Comparison of ENCODE assay signal across 8 mouse cellular contexts in genomic region chr3:34081929-34082328, GRCm38 (mm10). TPM values are rescaled to one million over a fixed set of nuclear protein-coding genes. Genes with fewer than 3 reads are reported as not detected.
DNase-seq lines count a peak whose midpoint lies in the region; ATAC-seq and TF ChIP-seq lines count a peak whose summit lies in the region.

No protein-coding gene starts in this region.

- no peak overlapping the region for H3K27ac ChIP-seq in heart, embryonic 11.5 days (ENCODE audit: low read depth, low read length)
- H3K27ac ChIP-seq in heart, postnatal 0 days (ENCODE audit: low read depth), result 0 out of 2 replicates have a peak overlapping the region, but pooled peaks have one; percentile 69
- no peak overlapping the region for H3K27ac ChIP-seq in liver, embryonic 16.5 days (ENCODE audit: low read length)

- peaks cover 4% of the 10 kb centered on the region; the same call in 1 of the 2 replicates for H3K36me3 ChIP-seq in heart, embryonic 11.5 days (ENCODE audit: control insufficient read depth, insufficient read depth, low read length)
- peaks cover 34% of the 10 kb centered on the region for H3K36me3 ChIP-seq in G1E (replicated peaks)
- H3K36me3 ChIP-seq in heart, postnatal 0 days (replicated peaks; ENCODE audit: control insufficient read depth, insufficient read depth, low read length), result peaks cover 7% of the 10 kb centered on the region
- no peaks in the 10 kb centered on the region; the same call in 1 of the 2 replicates for H3K36me3 ChIP-seq in liver, embryonic 16.5 days (ENCODE audit: control insufficient read depth, insufficient read depth)

- DNase-seq in heart, postnatal 25 days (ENCODE audit: low spot score), result no peak
- no peak for DNase-seq in G1E (ENCODE audit: low spot score)
- no peak for DNase-seq in heart, postnatal 0 days (ENCODE audit: low spot score)
- DNase-seq in thymus, postnatal 10 days (ENCODE audit: low spot score in 2 of 2), result no peak
- DNase-seq in adrenal gland, postnatal 10 days, result no peak
- DNase-seq in frontal cortex, postnatal 10 days (ENCODE audit: low spot score in 2 of 2), result no peak

- no peak for TF ChIP-seq CTCF in G1E (IDR thresholded peaks at IDR 0.05; ENCODE audit: low read depth, low read length)
- TF ChIP-seq CTCF in heart, postnatal 0 days (IDR thresholded peaks at IDR 0.05; ENCODE audit: low read depth), result no peak

- H3K4me1 ChIP-seq in heart, embryonic 11.5 days (ENCODE audit: control insufficient read depth, insufficient read depth, low read length), result peaks cover 5% of the 10 kb centered on the region; the same call in 1 of the 2 replicates
- H3K4me1 ChIP-seq in G1E (ENCODE audit: insufficient read depth, low read depth, low read length), result peaks cover 62% of the 10 kb centered on the region
- H3K4me1 ChIP-seq in heart, postnatal 0 days (ENCODE audit: control insufficient read depth, insufficient read depth), result peaks cover 15% of the 10 kb centered on the region; the same call in 1 of the 2 replicates
- H3K4me1 ChIP-seq in liver, embryonic 16.5 days (ENCODE audit: control insufficient read depth, low read depth, low read length), result peaks cover 17% of the 10 kb centered on the region

- H3K4me2 ChIP-seq in heart, embryonic 11.5 days, result peak overlapping the region; percentile 70
- H3K4me2 ChIP-seq in heart, postnatal 0 days (ENCODE audit: low read depth, low read length), result peak overlapping the region; percentile 82
- peak overlapping the region; percentile 83; the same call in 1 of the 2 replicates for H3K4me2 ChIP-seq in liver, embryonic 16.5 days (ENCODE audit: low read depth, low read length)

- H3K9me3 ChIP-seq in heart, embryonic 11.5 days (replicated peaks; ENCODE audit: control insufficient read depth, low read length), result no peaks in the 10 kb centered on the region
- H3K9me3 ChIP-seq in G1E (replicated peaks), result no peaks in the 10 kb centered on the region
- no peaks in the 10 kb centered on the region for H3K9me3 ChIP-seq in heart, postnatal 0 days (replicated peaks; ENCODE audit: control insufficient read depth, low read length)
- H3K9me3 ChIP-seq in liver, embryonic 16.5 days (replicated peaks; ENCODE audit: control insufficient read depth, low read length), result no peaks in the 10 kb centered on the region

- 84% methylated on average over 3 of the region's 3 CpGs for WGBS in heart, embryonic 11.5 days (ENCODE audit: insufficient replicate concordance)
- WGBS in heart, postnatal 0 days, result 82% methylated on average over 3 of the region's 3 CpGs
- 48% methylated on average over 3 of the region's 3 CpGs for WGBS in liver, embryonic 16.5 days (ENCODE audit: insufficient replicate concordance)

- intact Hi-C loops in heart, postnatal 25 days (cut with DNase I), result loop anchor here (5.0 to 10.0 kb wide), 3 partner anchors 65 to 277 kb away; partner anchors contain the start of gene Fxr1

- peak overlapping the region; percentile 83; the same call in 1 of the 2 replicates for H3K4me3 ChIP-seq in heart, embryonic 11.5 days (ENCODE audit: low read depth, low read length)
- H3K4me3 ChIP-seq in G1E (ENCODE audit: low read depth, low read length), result peak overlapping the region; percentile 77; the same call in 1 of the 2 replicates
- H3K4me3 ChIP-seq in heart, postnatal 0 days (ENCODE audit: low read depth, low read length), result peak overlapping the region; percentile 93; the same call in 1 of the 2 replicates
- no peak overlapping the region for H3K4me3 ChIP-seq in liver, embryonic 16.5 days (ENCODE audit: low read depth, low read length)

- no peaks in the 10 kb centered on the region for H3K27me3 ChIP-seq in heart, embryonic 11.5 days (ENCODE audit: control insufficient read depth, insufficient read depth, low read length)
- H3K27me3 ChIP-seq in G1E (ENCODE audit: insufficient read depth, low read length), result no peaks in the 10 kb centered on the region
- H3K27me3 ChIP-seq in heart, postnatal 0 days (ENCODE audit: control insufficient read depth, insufficient read depth, low read length), result no peaks in the 10 kb centered on the region
- H3K27me3 ChIP-seq in liver, embryonic 16.5 days (ENCODE audit: control insufficient read depth, insufficient read depth, low read depth, low read length), result no peaks in the 10 kb centered on the region

- no peak overlapping the region for H3K9ac ChIP-seq in heart, embryonic 11.5 days (ENCODE audit: low read depth, low read length)
- H3K9ac ChIP-seq in heart, postnatal 0 days (replicated peaks; ENCODE audit: low read depth, low read length), result peak overlapping the region; percentile 93; the same call in 1 of the 2 replicates
- no peak overlapping the region for H3K9ac ChIP-seq in liver, embryonic 16.5 days (ENCODE audit: low read depth, low read length)

- ATAC-seq in heart, embryonic 11.5 days (replicated peaks; ENCODE audit: insufficient number of reproducible peaks, low FRiP score, low TSS enrichment), result no peak
- ATAC-seq in G1E (ENCODE audit: extremely low read depth, insufficient number of reproducible peaks, low FRiP score, poor library complexity, severe bottlenecking), result no peak
- ATAC-seq in heart, postnatal 0 days (ENCODE audit: insufficient read depth, low read depth), result no peak
- ATAC-seq in liver, embryonic 16.5 days (ENCODE audit: low read depth), result no peak

- no peak for TF ChIP-seq EP300 in heart, postnatal 0 days (IDR thresholded peaks at IDR 0.05; ENCODE audit: low read depth)

RNA-seq across cellular contexts. Expression of gene Dnajc19, which starts 0.8 kb away (rescaled TPM):
- 142 and 146 TPM in 2 replicates for polyA plus RNA-seq in heart, embryonic 11.5 days (2014; fragmentation: Nextera tagmentation; extraction: Ambion mirVana)
- total RNA-seq in heart, postnatal 25 days (2021), result 100 to 1,000 TPM; 136 to 151 TPM
- total RNA-seq in G1E (2014; fragmentation: Nextera tagmentation), result 142 and 146 TPM in 2 replicates
- total RNA-seq in G1E (2017), result 206 and 230 TPM in 2 replicates
- 46.6 and 52.6 TPM in 2 replicates for polyA plus RNA-seq in G1E (2012)
- total RNA-seq in heart, postnatal 0 days (2014; rRNA removed; ENCODE audit: low replicate concordance), result 116 and 216 TPM in 2 replicates
- polyA plus RNA-seq in heart, postnatal 0 days (2015; fragmentation: Nextera tagmentation; extraction: Ambion mirVana), result 223 and 239 TPM in 2 replicates
- 117 and 127 TPM in 2 replicates for polyA plus RNA-seq in liver, embryonic 16.5 days (2015; fragmentation: Nextera tagmentation; extraction: Ambion mirVana)
- 100 to 1,000 TPM; 139 to 163 TPM for total RNA-seq in adrenal gland, postnatal 10 days (2021)
